Mouse (Mus musculus): ENCODE data around the gene Elf2. TPM values are rescaled to one million over a fixed set of nuclear protein-coding genes. Genes with fewer than 3 reads are reported as not detected.
A peak's percentile ranks its signal among the peaks of the same experiment; 100 is the strongest.

Gene Elf2
- polyA plus RNA-seq, 1 experiment from 2014 or later, result 50.7 TPM

- 53% methylated on average over 5 of the region's 5 CpGs for WGBS
- Histone ChIP-seq H3K4me2 (no peak overlapping the region), H3K4me1 (peaks cover 76% of the 10 kb centered on the region), H3K27ac (replicated peaks) (peak overlapping the region; percentile 56), H3K4me3 (no peak overlapping the region), H3K27me3 (replicated peaks) (no peaks in the 10 kb centered on the region), H3K9me3 (no peaks in the 10 kb centered on the region), H3K36me3 (no peaks in the 10 kb centered on the region), H3K9ac (peak overlapping the region; percentile 4; the same call in 1 of the 2 replicates)
- ATAC-seq (ENCODE audit: extremely low read depth, insufficient number of reproducible peaks, low FRiP score, low TSS enrichment), result no peak
Observed at GRCm38 (mm10) chr3:51230886-51231285, 109.6 kb downstream of the Elf2 start.

GRCm38 (mm10) chr3:51230146-51230835, 110.2 kb downstream of the Elf2 start:
- Histone ChIP-seq H3K4me2 (0 out of 2 replicates have a peak overlapping the region, but pooled peaks have one; percentile 0), H3K27me3 (replicated peaks) (no peaks in the 10 kb centered on the region), H3K9me3 (no peaks in the 10 kb centered on the region), H3K36me3 (no peaks in the 10 kb centered on the region), H3K27ac (replicated peaks) (peak overlapping the region; percentile 56), H3K4me1 (peaks cover 82% of the 10 kb centered on the region), H3K4me3 (no peak overlapping the region), H3K9ac (no peak overlapping the region)
- 62% methylated on average over 6 of the region's 6 CpGs for WGBS
- ATAC-seq (ENCODE audit: extremely low read depth, insufficient number of reproducible peaks, low FRiP score, low TSS enrichment), result no peak

- Histone ChIP-seq H3K4me3 (no peak overlapping the region), H3K36me3 (no peaks in the 10 kb centered on the region), H3K27me3 (replicated peaks) (no peaks in the 10 kb centered on the region), H3K4me1 (peaks cover 73% of the 10 kb centered on the region), H3K27ac (replicated peaks) (no peak overlapping the region), H3K9ac (no peak overlapping the region), H3K9me3 (no peaks in the 10 kb centered on the region), H3K4me2 (no peak overlapping the region)
- WGBS, result 74% methylated on average over 3 of the region's 3 CpGs
- no peak for ATAC-seq (ENCODE audit: extremely low read depth, insufficient number of reproducible peaks, low FRiP score, low TSS enrichment)
Observed at GRCm38 (mm10) chr3:51229226-51229625, 111.2 kb downstream of the Elf2 start.

GRCm38 (mm10) chr3:51228821-51229205, 111.7 kb downstream of the Elf2 start:
- no peak for ATAC-seq (ENCODE audit: extremely low read depth, insufficient number of reproducible peaks, low FRiP score, low TSS enrichment)
- H3K4me3 ChIP-seq, result no peak overlapping the region
- H3K4me1 ChIP-seq, result peaks cover 72% of the 10 kb centered on the region
- no peaks in the 10 kb centered on the region for H3K36me3 ChIP-seq
- no peak overlapping the region for H3K9ac ChIP-seq
- no peaks in the 10 kb centered on the region for H3K27me3 ChIP-seq (replicated peaks)
- 83% methylated on average over 9 of the region's 9 CpGs for WGBS
- H3K4me2 ChIP-seq, result no peak overlapping the region
- H3K27ac ChIP-seq (replicated peaks), result no peak overlapping the region
- H3K9me3 ChIP-seq, result no peaks in the 10 kb centered on the region

GRCm38 (mm10) chr3:51228038-51228820, 112.2 kb downstream of the Elf2 start:
- no peak overlapping the region for H3K4me3 ChIP-seq
- H3K27me3 ChIP-seq (replicated peaks), result no peaks in the 10 kb centered on the region
- ATAC-seq (ENCODE audit: extremely low read depth, insufficient number of reproducible peaks, low FRiP score, low TSS enrichment), result no peak
- H3K27ac ChIP-seq (replicated peaks), result no peak overlapping the region
- H3K9me3 ChIP-seq, result no peaks in the 10 kb centered on the region
- no peak overlapping the region for H3K4me2 ChIP-seq
- H3K36me3 ChIP-seq, result no peaks in the 10 kb centered on the region
- H3K9ac ChIP-seq, result no peak overlapping the region
- WGBS, result 73% methylated on average over 10 of the region's 10 CpGs
- H3K4me1 ChIP-seq, result peaks cover 72% of the 10 kb centered on the region

GRCm38 (mm10) chr3:51226601-51227000, 113.9 kb downstream of the Elf2 start:
- H3K9ac ChIP-seq, result no peak overlapping the region
- H3K27me3 ChIP-seq (replicated peaks), result no peaks in the 10 kb centered on the region
- peak overlapping the region; percentile 91 for H3K4me2 ChIP-seq
- no peaks in the 10 kb centered on the region for H3K9me3 ChIP-seq
- ATAC-seq (ENCODE audit: extremely low read depth, insufficient number of reproducible peaks, low FRiP score, low TSS enrichment), result no peak
- H3K4me1 ChIP-seq, result peaks cover 72% of the 10 kb centered on the region
- peak overlapping the region; percentile 95 for H3K4me3 ChIP-seq
- WGBS, result 74% methylated on average over 3 of the region's 3 CpGs
- no peak overlapping the region for H3K27ac ChIP-seq (replicated peaks)
- no peaks in the 10 kb centered on the region for H3K36me3 ChIP-seq

GRCm38 (mm10) chr3:51225979-51226378, 114.5 kb downstream of the Elf2 start:
- H3K36me3 ChIP-seq, result no peaks in the 10 kb centered on the region
- H3K9me3 ChIP-seq, result no peaks in the 10 kb centered on the region
- H3K9ac ChIP-seq, result peak overlapping the region; percentile 94; the same call in 1 of the 2 replicates
- H3K27me3 ChIP-seq (replicated peaks), result no peaks in the 10 kb centered on the region
- H3K4me3 ChIP-seq, result peak overlapping the region; percentile 95
- ATAC-seq (ENCODE audit: extremely low read depth, insufficient number of reproducible peaks, low FRiP score, low TSS enrichment), result no peak
- H3K4me1 ChIP-seq, result peaks cover 72% of the 10 kb centered on the region
- WGBS, result 91% methylated on average over 10 of the region's 10 CpGs
- H3K27ac ChIP-seq (replicated peaks), result no peak overlapping the region
- peak overlapping the region; percentile 91 for H3K4me2 ChIP-seq

GRCm38 (mm10) chr3:51225226-51225750, 115.2 kb downstream of the Elf2 start:
- Histone ChIP-seq H3K4me3 (peak overlapping the region; percentile 95), H3K36me3 (no peaks in the 10 kb centered on the region), H3K27ac (replicated peaks) (peak overlapping the region; percentile 96), H3K9ac (peak overlapping the region; percentile 94), H3K27me3 (replicated peaks) (no peaks in the 10 kb centered on the region), H3K4me2 (peak overlapping the region; percentile 91), H3K9me3 (no peaks in the 10 kb centered on the region), H3K4me1 (peaks cover 72% of the 10 kb centered on the region)
- ATAC-seq (ENCODE audit: extremely low read depth, insufficient number of reproducible peaks, low FRiP score, low TSS enrichment), result no peak
- WGBS, result 2% methylated on average over 39 of the region's 39 CpGs

GRCm38 (mm10) chr3:51224363-51225225, 115.9 kb downstream of the Elf2 start, which contains the start of gene Noct:
Gene Noct (plus strand): TSS chr3:51224447.
- WGBS, result under 1% methylated on average over 83 of the region's 100 CpGs
- H3K9me3 ChIP-seq, result no peaks in the 10 kb centered on the region
- peak within 1 kb of the TSS; percentile 94 for H3K9ac ChIP-seq
- H3K27ac ChIP-seq (replicated peaks), result peak within 1 kb of the TSS; percentile 96
- H3K4me1 ChIP-seq, result peaks cover 67% of the 10 kb centered on the region
- no peaks in the 10 kb centered on the region for H3K27me3 ChIP-seq (replicated peaks)
- peak within 1 kb of the TSS; percentile 95 for H3K4me3 ChIP-seq
- peak within 1 kb of the TSS; percentile 91 for H3K4me2 ChIP-seq
- peak; percentile 87 for ATAC-seq (ENCODE audit: extremely low read depth, insufficient number of reproducible peaks, low FRiP score, low TSS enrichment)
- H3K36me3 ChIP-seq, result no peaks in the 10 kb centered on the region

- ATAC-seq (ENCODE audit: extremely low read depth, insufficient number of reproducible peaks, low FRiP score, low TSS enrichment), result no peak
- Histone ChIP-seq H3K4me1 (peaks cover 57% of the 10 kb centered on the region), H3K4me3 (peak overlapping the region; percentile 95), H3K9ac (peak overlapping the region; percentile 94; the same call in 1 of the 2 replicates), H3K27ac (replicated peaks) (peak overlapping the region; percentile 42; the same call in 1 of the 2 replicates), H3K36me3 (no peaks in the 10 kb centered on the region), H3K27me3 (replicated peaks) (no peaks in the 10 kb centered on the region), H3K9me3 (no peaks in the 10 kb centered on the region), H3K4me2 (peak overlapping the region; percentile 91)
- WGBS, result 26% methylated on average over 5 of the region's 5 CpGs
Observed at GRCm38 (mm10) chr3:51223556-51223955, 116.9 kb downstream of the Elf2 start.

Data from heart, embryonic 13.5 days (tissue).